Mouse (Mus musculus) bone marrow, adult 2 months (tissue): Measurements from ENCODE around the gene A930018P22Rik. TPM values are rescaled to one million over a fixed set of nuclear protein-coding genes. Genes with fewer than 3 reads are reported as not detected.

Experiments
- H3K27ac ChIP-seq: fragments of 200-500 bp; 2 replicates; pipeline ENCODE4 v1.5.1; 2012; ENCODE audit warnings: low read depth, mild to moderate bottlenecking, control low read depth, inconsistent platforms, low read length; ENCODE audit not compliant: control insufficient read depth, poor library complexity, insufficient read depth
- H3K4me1 ChIP-seq: fragments of 200-500 bp; 2 replicates; pipeline ENCODE4 v1.6.1; 2011; ENCODE audit warnings: low read length; ENCODE audit not compliant: control insufficient read depth, insufficient read depth
- H3K4me3 ChIP-seq: fragments of 200-500 bp; replicated peaks from 2 replicates; pipeline ENCODE3; 2011; ENCODE audit warnings: mild to moderate bottlenecking, low read depth, low read length, control low read depth; ENCODE audit not compliant: control insufficient read depth
- CTCF ChIP-seq: fragments of 200-500 bp; IDR thresholded peaks from 2 replicates; pipeline ENCODE4 v1.5.1; 2011; ENCODE audit warnings: low read length, control low read depth; ENCODE audit not compliant: control insufficient read depth, insufficient read depth
- POLR2A ChIP-seq: fragments of 200-500 bp; IDR thresholded peaks from 2 replicates; pipeline ENCODE4 v1.6.1; 2011; ENCODE audit warnings: low read depth, mild to moderate bottlenecking, control low read depth, low read length, borderline replicate concordance; ENCODE audit not compliant: control insufficient read depth
- WGBS: fragments of 180-500 bp; shearing (Covaris S2); methylation state at CpG from one replicate; pipeline ENCODE4 v1.1.7; 2018; 5-methylcytosine and 5-hydroxymethylcytosine counted together
- polyA plus RNA-seq: library from polyadenylated mRNA; stranded (reverse); fragments of >200 nt; gene quantifications from 2 replicates; pipeline ENCODE4 v1.2.4, GENCODE M21; 2011; ENCODE audit warnings: low replicate concordance; ENCODE audit not compliant: missing spikeins, insufficient read depth, insufficient read length

A930018P22Rik gene
- polyA plus RNA-seq, 1 experiment: not detected

- H3K4me1 ChIP-seq: no peaks in the 10 kb centered on the region
- H3K27ac ChIP-seq: no peak overlapping the region
- WGBS: 92% methylated on average over 23 of the region's 23 CpGs
- no peak for TF ChIP-seq POLR2A
- TF ChIP-seq CTCF: no peak
- H3K4me3 ChIP-seq: no peak overlapping the region
Observed at GRCm38 (mm10) chr2:104167765-104168164, 45.2 kb downstream of the A930018P22Rik start.

- WGBS: 88% methylated on average over 17 of the region's 17 CpGs
- TF ChIP-seq CTCF: no peak
- TF ChIP-seq POLR2A: no peak
- Histone ChIP-seq H3K4me3 (no peak overlapping the region), H3K27ac (no peak overlapping the region), H3K4me1 (no peaks in the 10 kb centered on the region)
Observed at GRCm38 (mm10) chr2:104168186-104168896, 45.8 kb downstream of the A930018P22Rik start.

GRCm38 (mm10) chr2:104172695-104173348 lies 50.3 kb downstream of the A930018P22Rik start:
- Histone ChIP-seq H3K4me1 (no peaks in the 10 kb centered on the region), H3K27ac (no peak overlapping the region), H3K4me3 (no peak overlapping the region)
- 22% methylated on average over 11 of the region's 11 CpGs for WGBS
- no peak for TF ChIP-seq POLR2A
- no peak for TF ChIP-seq CTCF

- H3K4me1 ChIP-seq: no peaks in the 10 kb centered on the region
- TF ChIP-seq POLR2A (no peak), CTCF (no peak)
- no peak overlapping the region for H3K4me3 ChIP-seq
- H3K27ac ChIP-seq: no peak overlapping the region
- 82% methylated on average over 3 of the region's 3 CpGs for WGBS
Observed at GRCm38 (mm10) chr2:104173431-104173830, 50.9 kb downstream of the A930018P22Rik start.

Other genes starting within 250 kb of the A930018P22Rik start
- gene Lmo2, start 164.8 kb upstream of the A930018P22Rik start, polyA plus RNA-seq: 110 and 144 TPM in 2 replicates
- 26.1 and 29.1 TPM in 2 replicates for gene Fbxo3, start 95.0 kb upstream of the A930018P22Rik start, polyA plus RNA-seq
- 3.2 and 8.3 TPM in 2 replicates for gene 4931422A03Rik, start 94.4 kb upstream of the A930018P22Rik start, polyA plus RNA-seq
- gene Gm10912, start 56.9 kb upstream of the A930018P22Rik start, polyA plus RNA-seq: 1.4 and 1.5 TPM in 2 replicates
- gene Gm10799, start 54.2 kb upstream of the A930018P22Rik start, polyA plus RNA-seq: not detected in 2 replicates
- 8.4 and 11.5 TPM in 2 replicates for gene Cd59b, start 52.9 kb upstream of the A930018P22Rik start, polyA plus RNA-seq
- gene Cd59a, start 27.0 kb upstream of the A930018P22Rik start, polyA plus RNA-seq: 22.6 and 39.7 TPM in 2 replicates